Mouse (Mus musculus) kidney, embryonic 14.5 days (tissue): ENCODE measurements around the gene B4galt4. TPM values are rescaled to one million over a fixed set of nuclear protein-coding genes. Genes with fewer than 3 reads are reported as not detected.
"Not testable (repeated sequence)": the region's sequence is repeated elsewhere in the genome, so short reads cannot be mapped to it uniquely, and the experiment has no call there.

Source experiments
- ATAC-seq: fragments of 200-750 bp; cut with Nextera tagmentation; 2 replicates; pipeline ENCODE4 v1.8.0; 2017; ENCODE audit warnings: moderate number of reproducible peaks, mild to moderate bottlenecking, moderate TSS enrichment, moderate library complexity; ENCODE audit not compliant: low FRiP score, low TSS enrichment
- H3K27ac ChIP-seq: fragments of 300-500 bp; sonication (generic); 2 replicates; pipeline ENCODE4 v1.5.1; 2014; ENCODE audit warnings: low read depth, mild to moderate bottlenecking, low read length, moderate library complexity, mixed read lengths
- H3K27me3 ChIP-seq: fragments of 300-500 bp; sonication (generic); 2 replicates; pipeline ENCODE4 v1.6.1; 2014; ENCODE audit warnings: mild to moderate bottlenecking, low read length; ENCODE audit not compliant: control insufficient read depth, insufficient read depth
- H3K36me3 ChIP-seq: fragments of 300-500 bp; sonication (generic); 2 replicates; pipeline ENCODE4 v1.6.1; 2014; ENCODE audit warnings: low read length, mixed read lengths; ENCODE audit not compliant: control insufficient read depth, insufficient read depth
- H3K4me1 ChIP-seq: fragments of 300-500 bp; sonication (generic); 2 replicates; pipeline ENCODE4 v1.6.1; 2014; ENCODE audit warnings: low read length, mixed read lengths; ENCODE audit not compliant: control insufficient read depth, insufficient read depth
- H3K4me2 ChIP-seq: fragments of 300-500 bp; sonication (generic); replicated peaks from 2 replicates; pipeline ENCODE4 v1.6.1; 2014; ENCODE audit warnings: low read depth, mild to moderate bottlenecking, low read length
- H3K4me3 ChIP-seq: fragments of 300-500 bp; sonication (generic); 2 replicates; pipeline ENCODE4 v1.5.1; 2014; ENCODE audit warnings: mild to moderate bottlenecking, low read length
- H3K9ac ChIP-seq: fragments of 300-500 bp; sonication (generic); 2 replicates; pipeline ENCODE4 v1.6.1; 2014; ENCODE audit warnings: low read depth, mild to moderate bottlenecking, low read length, moderate library complexity
- H3K9me3 ChIP-seq: fragments of 300-500 bp; sonication (generic); 2 replicates; pipeline ENCODE4 v1.6.1; 2016; ENCODE audit warnings: low read length; ENCODE audit not compliant: control insufficient read depth
- WGBS: fragments of 180-500 bp; shearing (Covaris S2); extraction: QIAGEN DNeasy Blood & Tissue Kit; methylation state at CpG from one replicate; pipeline ENCODE4 v1.1.7; 2014; 5-methylcytosine and 5-hydroxymethylcytosine counted together
- polyA plus RNA-seq: library from polyadenylated mRNA; unstranded; fragments of >200 nt; fragmentation: Nextera tagmentation; extraction: Ambion mirVana; gene quantifications from 2 replicates; pipeline ENCODE4 v1.2.1, GENCODE M21; 2014

The B4galt4 gene
- polyA plus RNA-seq, 1 experiment from 2014 or later, result 32.7 TPM

DNA sequence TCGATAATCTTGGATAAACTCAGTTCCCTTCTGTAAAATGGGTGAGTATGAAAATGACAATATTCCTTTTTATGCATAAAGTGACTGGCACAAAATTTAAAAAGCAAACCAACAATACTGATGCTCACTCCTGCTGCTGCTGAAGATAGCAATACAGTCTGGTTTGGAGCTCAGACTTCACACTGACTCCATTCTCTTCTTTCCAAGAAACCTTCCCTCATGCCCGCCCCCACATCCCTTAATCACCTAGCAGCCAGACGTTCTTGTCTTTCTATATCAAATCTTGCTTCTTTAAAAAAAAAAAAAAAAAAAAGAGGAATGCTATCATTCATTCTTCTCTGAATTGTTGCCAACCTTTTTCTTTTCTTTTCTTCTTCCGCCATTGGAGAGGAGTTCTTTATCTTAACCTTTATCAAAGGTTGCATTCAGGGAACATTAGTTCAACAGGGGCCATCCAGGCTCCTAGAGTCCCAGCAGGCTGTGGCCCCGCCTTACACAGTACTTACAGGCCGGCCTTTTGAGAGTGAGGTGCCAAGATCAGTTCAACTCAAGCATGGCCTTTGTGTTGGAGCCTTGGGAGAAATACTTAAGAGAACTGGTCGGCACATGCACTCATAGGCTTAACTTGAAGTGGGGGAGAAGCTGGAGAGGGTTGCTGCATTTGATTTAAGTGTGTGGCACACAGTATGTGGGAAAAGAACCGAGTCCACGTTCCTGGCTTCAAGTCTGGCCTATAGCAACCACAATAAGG lies 36.4 kb upstream of the B4galt4 start:
- Histone ChIP-seq H3K4me1 (no peaks in the 10 kb centered on the region), H3K27ac (no peak overlapping the region), H3K4me3 (no peak overlapping the region), H3K4me2 (no peak overlapping the region), H3K27me3 (no peaks in the 10 kb centered on the region), H3K9me3 (no peaks in the 10 kb centered on the region), H3K36me3 (no peaks in the 10 kb centered on the region), H3K9ac (no peak overlapping the region)
- 70% methylated on average over 9 of the region's 9 CpGs for WGBS
- ATAC-seq, result no peak

DNA sequence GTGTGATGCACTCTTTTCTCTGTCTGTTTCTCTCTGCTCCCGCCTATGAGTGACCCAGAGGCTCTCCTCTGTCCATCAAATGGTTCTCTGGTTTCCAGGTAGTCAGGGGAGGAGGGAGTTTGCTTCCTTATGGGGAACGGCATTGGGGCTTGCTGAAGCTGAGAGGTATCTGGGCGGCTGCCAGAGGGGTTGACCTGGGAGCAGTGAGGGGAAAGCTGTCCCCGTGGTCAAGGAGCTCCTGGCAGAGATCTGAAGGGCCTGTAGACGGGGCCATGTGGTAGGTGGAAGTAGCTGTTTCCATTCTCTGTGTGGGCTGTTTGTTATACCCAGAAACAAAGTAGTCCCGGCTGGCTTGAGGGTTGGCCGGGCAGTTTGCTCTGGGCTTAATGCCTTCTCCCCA lies 35.3 kb upstream of the B4galt4 start:
- Histone ChIP-seq H3K27me3 (no peaks in the 10 kb centered on the region), H3K9me3 (no peaks in the 10 kb centered on the region), H3K9ac (no peak overlapping the region), H3K4me3 (no peak overlapping the region), H3K4me1 (0 out of 2 replicates have a peak, but pooled peaks cover under 1% of the 10 kb centered on the region), H3K27ac (no peak overlapping the region), H3K4me2 (no peak overlapping the region), H3K36me3 (no peaks in the 10 kb centered on the region)
- no peak for ATAC-seq
- 67% methylated on average over 7 of the region's 7 CpGs for WGBS

DNA sequence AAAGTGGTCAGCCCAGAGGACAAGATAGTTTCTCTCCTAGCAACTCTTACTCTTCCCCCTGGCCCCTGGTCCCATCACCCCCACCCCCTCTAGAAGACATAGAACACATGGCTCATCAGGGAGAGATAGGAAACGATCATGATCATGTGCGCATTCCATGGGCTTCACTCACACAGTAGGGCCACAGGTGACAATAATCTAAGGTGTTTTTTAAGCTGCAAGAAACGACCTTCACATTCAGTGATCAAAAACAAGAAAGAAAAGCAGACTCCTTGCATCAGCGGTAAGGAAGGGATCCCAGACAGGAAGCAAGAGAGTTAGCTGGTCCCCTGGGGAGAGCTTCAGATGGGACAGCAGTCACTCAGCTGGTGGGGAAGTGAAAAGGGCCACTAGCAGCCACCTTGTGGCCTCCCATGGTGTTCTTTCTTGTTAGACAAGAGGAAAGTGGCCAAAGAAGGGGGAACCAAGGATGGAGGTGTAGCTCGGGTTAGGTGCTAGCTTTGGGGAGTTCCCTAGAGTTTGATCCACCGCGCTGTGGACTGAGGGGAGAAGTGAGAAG lies 33.0 kb upstream of the B4galt4 start:
- Histone ChIP-seq H3K4me2 (no peak overlapping the region), H3K4me3 (no peak overlapping the region), H3K9ac (no peak overlapping the region), H3K36me3 (no peaks in the 10 kb centered on the region), H3K4me1 (peaks cover 9% of the 10 kb centered on the region; the same call in 1 of the 2 replicates), H3K27me3 (no peaks in the 10 kb centered on the region), H3K27ac (no peak overlapping the region), H3K9me3 (no peaks in the 10 kb centered on the region)
- ATAC-seq, result no peak
- WGBS, result 65% methylated on average over 7 of the region's 7 CpGs

GRCm38 (mm10) chr16:38711245-38711644 lies 30.8 kb upstream of the B4galt4 start:
- Histone ChIP-seq H3K27ac (no peak overlapping the region), H3K4me2 (peak overlapping the region; percentile 76; the same call in 1 of the 2 replicates), H3K4me1 (peaks cover 10% of the 10 kb centered on the region; the same call in 1 of the 2 replicates), H3K27me3 (no peaks in the 10 kb centered on the region), H3K9ac (no peak overlapping the region), H3K36me3 (no peaks in the 10 kb centered on the region), H3K4me3 (peak overlapping the region; percentile 62; the same call in 1 of the 2 replicates), H3K9me3 (no peaks in the 10 kb centered on the region)
- no peak for ATAC-seq
- 42% methylated on average over 4 of the region's 4 CpGs for WGBS

DNA sequence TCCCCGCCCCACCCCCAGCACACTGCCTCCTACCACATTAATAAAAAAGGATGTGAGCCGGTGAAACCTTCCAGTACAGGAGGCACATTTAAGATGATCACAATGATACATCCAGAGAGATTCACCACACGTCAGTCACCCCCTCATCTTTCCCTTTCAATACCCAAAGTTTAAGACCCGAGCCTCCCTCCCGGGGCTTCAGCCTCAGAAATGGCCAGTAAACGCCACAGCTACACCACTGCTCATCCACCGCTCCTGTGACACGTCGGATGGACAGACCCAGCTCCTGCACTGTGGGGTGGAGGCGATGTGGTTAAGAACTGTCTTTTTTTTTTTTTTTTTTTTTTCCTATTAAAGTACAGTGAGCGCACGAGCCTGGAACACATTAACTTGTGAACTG lies 30.0 kb upstream of the B4galt4 start:
- Histone ChIP-seq H3K36me3 (no peaks in the 10 kb centered on the region), H3K27ac (peak overlapping the region; percentile 88; the same call in 1 of the 2 replicates), H3K9ac (peak overlapping the region; percentile 77; the same call in 1 of the 2 replicates), H3K4me1 (peaks cover 10% of the 10 kb centered on the region; the same call in 1 of the 2 replicates), H3K4me2 (peak overlapping the region; percentile 76), H3K9me3 (no peaks in the 10 kb centered on the region), H3K27me3 (no peaks in the 10 kb centered on the region), H3K4me3 (peak overlapping the region; percentile 62)
- WGBS, result 4% methylated on average over 12 of the region's 12 CpGs
- ATAC-seq, result peak; percentile 20; the same call in 1 of the 2 replicates

DNA sequence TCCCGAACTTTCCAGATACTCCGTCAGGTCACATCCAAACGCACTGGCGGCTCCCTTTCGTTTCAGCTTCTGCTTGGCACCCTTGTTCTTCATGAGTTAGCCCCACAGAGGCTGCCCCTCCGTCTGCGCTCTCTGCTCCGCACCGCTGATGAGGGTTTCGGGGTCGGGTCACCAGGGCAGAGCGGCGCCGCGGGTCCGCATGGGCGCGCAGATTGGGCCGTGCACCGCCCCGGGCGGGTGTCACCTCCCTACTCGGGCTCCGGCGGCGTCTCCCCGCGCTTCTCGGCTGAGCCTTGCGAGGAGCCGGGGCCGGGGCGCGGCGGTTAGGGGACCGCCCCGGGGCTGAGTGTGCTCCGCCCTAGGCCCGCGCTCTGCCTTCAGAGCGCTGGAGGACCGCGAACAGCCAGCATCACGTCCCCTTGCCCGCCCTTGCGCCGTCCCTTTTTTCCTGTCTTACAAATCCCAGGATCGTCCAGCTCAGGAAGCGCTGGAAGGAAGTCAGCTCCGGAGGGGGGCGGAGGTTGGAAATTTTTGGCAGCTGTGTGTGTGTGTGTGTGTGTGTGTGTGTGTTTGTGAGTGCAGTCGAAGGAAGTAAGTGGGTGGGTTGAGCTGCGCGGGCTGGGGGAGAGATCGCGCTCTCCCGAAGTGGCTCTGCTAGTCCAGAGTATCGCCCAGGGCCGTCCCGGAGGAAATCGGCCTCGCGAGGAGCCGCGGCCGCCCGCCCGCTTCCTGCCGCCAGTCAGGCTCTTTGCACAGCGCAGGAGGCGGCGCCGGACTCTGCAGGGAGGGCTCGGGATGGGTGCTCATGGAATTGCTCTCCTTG lies 29.3 kb upstream of the B4galt4 start, which contains the start of gene Arhgap31:
Gene Arhgap31 (minus strand): TSS at position 694 of the 823 bp plus-strand sequence.
- Histone ChIP-seq H3K27ac (peak within 1 kb of the TSS; percentile 88), H3K36me3 (no peaks in the 10 kb centered on the region), H3K9me3 (no peaks in the 10 kb centered on the region), H3K27me3 (no peaks in the 10 kb centered on the region), H3K4me3 (peak within 1 kb of the TSS; percentile 62), H3K9ac (peak within 1 kb of the TSS; percentile 77), H3K4me1 (peaks cover 10% of the 10 kb centered on the region; the same call in 1 of the 2 replicates), H3K4me2 (peak within 1 kb of the TSS; percentile 76)
- ATAC-seq, result peak; percentile 92
- WGBS, result under 1% methylated on average over 73 of the region's 74 CpGs

GRCm38 (mm10) chr16:38713404-38714258 lies 28.4 kb upstream of the B4galt4 start:
- Histone ChIP-seq H3K27ac (peak overlapping the region; percentile 88), H3K36me3 (no peaks in the 10 kb centered on the region), H3K4me2 (peak overlapping the region; percentile 76), H3K4me1 (peaks cover 10% of the 10 kb centered on the region; the same call in 1 of the 2 replicates), H3K9me3 (no peaks in the 10 kb centered on the region), H3K9ac (peak overlapping the region; percentile 77), H3K4me3 (peak overlapping the region; percentile 62), H3K27me3 (no peaks in the 10 kb centered on the region)
- peak; percentile 73 for ATAC-seq
- WGBS, result 14% methylated on average over 17 of the region's 17 CpGs

DNA sequence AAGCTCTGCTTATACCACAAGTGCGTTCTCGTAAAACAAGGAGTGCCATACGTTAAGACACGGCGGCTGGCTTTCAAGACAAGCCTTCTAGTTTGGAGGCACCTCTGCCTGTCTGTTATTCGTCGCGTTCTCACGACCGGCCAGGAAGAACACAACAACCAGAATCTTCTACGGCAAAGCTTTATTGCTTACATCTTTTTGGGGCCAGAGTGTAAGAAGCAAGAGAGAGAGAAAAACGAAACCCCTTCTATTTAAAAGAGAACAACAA lies 27.9 kb upstream of the B4galt4 start:
- 46% methylated on average over 11 of the region's 12 CpGs for WGBS

More for the DNA sequence above, 27.9 kb upstream of the B4galt4 start:
- not testable (repeated sequence) for H3K4me3 ChIP-seq, H3K27ac ChIP-seq, H3K36me3 ChIP-seq, H3K9me3 ChIP-seq, H3K4me1 ChIP-seq, H3K27me3 ChIP-seq, ATAC-seq, H3K9ac ChIP-seq
- H3K4me2 ChIP-seq, result peak overlapping the region; percentile 76; the same call in 1 of the 2 replicates
